Mouse (Mus musculus) thymus, adult 18-20 months (tissue): ENCODE results near the gene Gm4216.
"Not testable (repeated sequence)": the region's sequence is repeated elsewhere in the genome, so short reads cannot be mapped to it uniquely, and the experiment has no call there.

Experiments used
- DNase-seq, 2 experiments: peaks; one replicate each; pipeline ENCODE4 v3.0.0; 2022; ENCODE audit warnings: mixed read lengths in 2 of 2

The Gm4216 gene

DNA sequence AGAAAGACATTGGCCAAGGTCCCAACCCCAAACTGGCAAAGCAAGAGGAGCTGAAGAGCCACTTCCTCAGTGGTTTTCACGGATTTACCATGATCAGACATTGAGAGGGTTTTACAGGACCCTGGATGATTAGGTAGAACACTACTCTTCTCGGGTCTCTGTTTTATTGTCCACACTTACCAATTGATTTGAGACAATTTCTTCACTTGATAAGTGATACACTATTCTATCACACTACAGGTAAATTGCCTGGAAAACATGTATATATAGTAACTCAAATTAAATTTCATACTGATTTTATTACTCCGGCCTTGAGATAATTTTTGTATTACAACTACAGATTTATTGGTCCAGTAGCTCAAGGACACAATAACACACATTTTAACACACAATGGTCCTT lies at the start of gene Gm4216:
Gene Gm4216, minus strand, starts transcription at position 101 of the 400 bp plus-strand sequence.
- DNase-seq, result not testable (repeated sequence)

DNA sequence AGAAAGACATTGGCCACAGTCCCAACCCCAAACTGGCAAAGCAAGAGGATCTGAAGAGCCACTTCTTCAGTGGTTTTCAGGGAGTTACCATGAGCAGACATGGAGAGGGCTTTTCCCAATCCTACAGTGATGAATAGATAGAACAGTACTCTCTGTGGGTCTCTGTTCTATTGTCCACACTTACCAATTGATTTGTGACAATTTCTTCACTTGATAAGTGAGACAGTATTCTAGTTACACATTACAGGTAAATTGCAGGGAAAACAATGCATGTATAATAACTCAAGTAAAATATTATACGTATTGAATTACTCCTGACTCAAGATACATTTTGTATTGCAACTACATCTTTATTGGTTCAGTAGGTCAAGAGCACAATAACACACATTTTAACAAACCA lies 47.6 kb upstream of the Gm4216 start, which contains the start of gene Gm8720:
Gene Gm8720, minus strand, starts transcription at position 101 of the 400 bp plus-strand sequence.
- DNase-seq, result not testable (repeated sequence)

- not testable (repeated sequence) for DNase-seq
Observed at GRCm38 (mm10) chr7:23055240-23055639, 35.5 kb upstream of the Gm4216 start, which contains the start of gene Vmn1r163. Vmn1r163 (plus strand) TSS chr7:23055540.

GRCm38 (mm10) chr7:22984573-22984972 lies 35.1 kb downstream of the Gm4216 start, which contains the start of gene Gm4214:
Gm4214 (minus strand) TSS chr7:22984673.
- not testable (repeated sequence) for DNase-seq
